8 mouse cellular contexts compared by ENCODE assay signal in the genomic region with DNA sequence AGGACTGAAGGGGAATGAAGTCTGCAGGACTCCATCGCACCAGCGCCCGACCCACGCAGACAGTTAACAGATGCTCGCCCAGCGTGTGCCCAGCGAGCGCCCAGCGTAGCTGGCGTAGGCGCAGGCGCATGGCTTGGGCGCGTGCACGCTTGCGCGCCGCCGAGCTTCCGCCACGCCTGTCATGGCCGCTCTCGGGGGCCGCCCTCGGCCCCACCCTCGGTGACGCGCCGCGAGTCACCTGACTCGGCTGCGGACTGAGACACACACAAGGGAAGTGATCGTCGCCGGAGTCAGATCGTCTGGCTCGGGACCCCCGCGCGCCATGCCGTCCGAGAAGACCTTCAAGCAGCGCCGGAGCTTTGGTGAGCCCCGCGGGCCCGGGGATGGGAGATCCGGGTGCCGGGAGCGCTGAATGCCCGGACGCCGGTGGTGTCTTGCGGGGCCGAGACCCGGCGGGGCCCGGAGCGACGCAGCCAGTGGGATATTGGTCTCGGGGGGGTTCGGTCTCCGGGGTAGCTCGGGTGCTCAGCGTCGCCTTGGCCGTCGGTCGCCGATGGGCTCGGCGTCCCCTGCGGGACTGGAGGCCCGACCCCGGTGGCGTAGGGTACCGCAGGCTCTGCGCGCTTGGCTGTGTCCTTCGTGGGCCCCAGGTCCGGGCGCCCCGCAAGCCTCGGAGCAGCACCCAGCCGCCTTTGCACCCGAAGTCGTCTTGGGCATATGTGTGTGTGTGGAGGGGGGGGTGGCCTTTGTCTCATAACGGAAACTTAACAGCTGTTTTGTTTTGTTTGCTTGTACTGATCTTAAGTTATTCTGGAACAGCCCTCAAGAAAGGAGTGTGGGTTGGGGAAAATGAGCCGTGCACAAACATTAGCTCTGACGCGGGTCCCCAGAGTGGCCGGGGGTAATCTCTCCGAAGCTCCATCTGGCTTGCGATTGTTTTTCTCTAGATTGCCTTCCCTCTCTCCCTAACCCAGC. TPM values are rescaled to one million over a fixed set of nuclear protein-coding genes. Genes with fewer than 3 reads are reported as not detected.
DNase-seq lines count a peak whose midpoint lies in the region; ATAC-seq and TF ChIP-seq lines count a peak whose summit lies in the region.

A gene (plus strand): TSS at position 159 of the 975 bp plus-strand sequence.

- peak within 1 kb of the TSS; percentile 40 for H3K27ac ChIP-seq in ES-Bruce4 (ENCODE audit: insufficient read depth, low read length)
- H3K27ac ChIP-seq in forebrain, embryonic 14.5 days (ENCODE audit: low read depth, low read length), result peak within 1 kb of the TSS; percentile 72
- H3K27ac ChIP-seq in neural tube, embryonic 15.5 days (replicated peaks), result peak within 1 kb of the TSS; percentile 87

- peak; percentile 97 for DNase-seq in forebrain, embryonic 14.5 days (ENCODE audit: low spot score)
- DNase-seq in heart, postnatal 14 days, result peak; percentile 98 to 99
- DNase-seq in layer of hippocampus, adult 11-12 months (ENCODE audit: low spot score), result peak; percentile 97
- DNase-seq in lung, adult 18-20 months, result peak; percentile 93
- DNase-seq in testis, postnatal 14 days (ENCODE audit: low spot score), result peak; percentile 89

- WGBS in forebrain, embryonic 14.5 days, result under 1% methylated on average over 90 of the region's 94 CpGs
- under 1% methylated on average over 94 of the region's 94 CpGs for WGBS in neural tube, embryonic 15.5 days

- peak within 1 kb of the TSS; percentile 90 for H3K4me3 ChIP-seq in ES-Bruce4 (ENCODE audit: low read depth, low read length)
- H3K4me3 ChIP-seq in forebrain, embryonic 14.5 days (ENCODE audit: low read depth, low read length), result peak within 1 kb of the TSS; percentile 85
- H3K4me3 ChIP-seq in neural tube, embryonic 15.5 days (replicated peaks), result peak within 1 kb of the TSS; percentile 87

- H3K4me1 ChIP-seq in ES-Bruce4 (ENCODE audit: control insufficient read depth, insufficient read depth, low read length), result peaks cover 8% of the 10 kb centered on the region
- peaks cover 21% of the 10 kb centered on the region for H3K4me1 ChIP-seq in forebrain, embryonic 14.5 days (ENCODE audit: control insufficient read depth, insufficient read depth, low read length)
- H3K4me1 ChIP-seq in neural tube, embryonic 15.5 days, result peaks cover 37% of the 10 kb centered on the region

- no peak for TF ChIP-seq CTCF in ES-Bruce4 (IDR thresholded peaks at IDR 0.05; ENCODE audit: low read depth, low read length)

- TF ChIP-seq EP300 in ES-Bruce4 (IDR thresholded peaks at IDR 0.05; ENCODE audit: insufficient read depth, low read depth, low read length), result peak; percentile 63; the same call in 1 of the 2 replicates

- TF ChIP-seq POLR2A in ES-Bruce4 (IDR thresholded peaks at IDR 0.05; ENCODE audit: insufficient read depth, low read length), result peak; percentile 79

- no peaks in the 10 kb centered on the region for H3K27me3 ChIP-seq in ES-Bruce4 (ENCODE audit: control insufficient read depth, insufficient read depth, low read length, poor library complexity, severe bottlenecking)
- H3K27me3 ChIP-seq in forebrain, embryonic 14.5 days (replicated peaks; ENCODE audit: control insufficient read depth, insufficient read depth, low read length), result no peaks in the 10 kb centered on the region
- no peaks in the 10 kb centered on the region; the same call in 1 of the 2 replicates for H3K27me3 ChIP-seq in neural tube, embryonic 15.5 days (replicated peaks)

- no peaks in the 10 kb centered on the region for H3K9me3 ChIP-seq in ES-Bruce4 (replicated peaks; ENCODE audit: control insufficient read depth, insufficient read depth, low read length, poor library complexity, severe bottlenecking)
- H3K9me3 ChIP-seq in forebrain, embryonic 14.5 days (replicated peaks; ENCODE audit: control insufficient read depth, low read length), result no peaks in the 10 kb centered on the region
- H3K9me3 ChIP-seq in neural tube, embryonic 15.5 days (replicated peaks), result no peaks in the 10 kb centered on the region

- peak within 1 kb of the TSS; percentile 91 for H3K4me2 ChIP-seq in forebrain, embryonic 14.5 days (ENCODE audit: low read length)
- H3K4me2 ChIP-seq in neural tube, embryonic 15.5 days, result peak within 1 kb of the TSS; percentile 76

- intact Hi-C loops in heart, postnatal 14 days (cut with DNase I), result no loop called here

- peak; percentile 67 for ATAC-seq in cerebellum, adult (ENCODE audit: insufficient number of reproducible peaks, low FRiP score, low TSS enrichment)
- peak; percentile 88 for ATAC-seq in forebrain, embryonic 14.5 days
- peak; percentile 86 for ATAC-seq in neural tube, embryonic 15.5 days (ENCODE audit: low FRiP score)

- peaks cover 16% of the 10 kb centered on the region for H3K36me3 ChIP-seq in ES-Bruce4 (ENCODE audit: control insufficient read depth, insufficient read depth, low read length, poor library complexity, severe bottlenecking)
- H3K36me3 ChIP-seq in forebrain, embryonic 14.5 days (ENCODE audit: control insufficient read depth, insufficient read depth, low read length), result peaks cover 22% of the 10 kb centered on the region
- peaks cover 14% of the 10 kb centered on the region for H3K36me3 ChIP-seq in neural tube, embryonic 15.5 days

- H3K9ac ChIP-seq in ES-Bruce4 (ENCODE audit: low read depth, poor library complexity, severe bottlenecking), result peak within 1 kb of the TSS; percentile 96
- peak within 1 kb of the TSS; percentile 92 for H3K9ac ChIP-seq in forebrain, embryonic 14.5 days (ENCODE audit: low read length)
- H3K9ac ChIP-seq in neural tube, embryonic 15.5 days (replicated peaks), result peak within 1 kb of the TSS; percentile 93

RNA-seq across cellular contexts. Expression of the gene that starts here (rescaled TPM):
- 86.5 and 98.6 TPM in 2 replicates for polyA plus RNA-seq in ES-Bruce4 (2011; ENCODE audit: insufficient read depth, insufficient read length, low read depth, missing spikeins)
- 435 and 464 TPM in 2 replicates for polyA plus RNA-seq in forebrain, embryonic 14.5 days (2014; fragmentation: Nextera tagmentation; extraction: Ambion mirVana)
- 100 to 1,000 TPM; 215 to 228 TPM for total RNA-seq in heart, postnatal 14 days (2021)
- polyA plus RNA-seq in neural tube, embryonic 15.5 days (2015; fragmentation: Nextera tagmentation; extraction: Ambion mirVana), result 315 and 351 TPM in 2 replicates

Comparison
In these comparisons a context has a peak if more than half of its experiments do, and no peak if none do; other contexts are left out.
1. Peak in every context shown above with its lines: DNase-seq, ATAC-seq, H3K4me3 ChIP-seq and H3K27ac ChIP-seq.